Mouse (Mus musculus): ENCODE data around the gene Leo1.

DNA sequence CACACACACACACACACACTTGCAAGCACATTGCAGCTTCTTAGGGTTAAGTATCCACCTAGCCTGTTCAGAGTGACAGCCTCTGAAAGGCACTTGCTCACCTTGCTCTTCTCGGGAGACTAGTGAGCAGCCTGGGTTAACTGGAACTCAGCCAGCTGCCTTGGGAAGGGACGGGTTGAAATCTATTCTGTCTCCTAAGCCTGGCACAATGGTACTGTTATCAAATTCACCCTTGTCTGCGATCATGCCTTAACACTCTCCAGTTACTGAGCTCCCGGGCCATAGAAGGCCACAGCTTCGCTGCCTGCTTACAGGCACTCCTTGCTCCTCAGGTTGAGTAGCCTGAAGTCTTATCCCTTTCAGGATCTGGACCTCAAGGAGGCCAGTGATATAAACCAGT, 40.7 kb upstream of the Leo1 start:
- TF ChIP-seq EP300 (IDR thresholded peaks at IDR 0.05; ENCODE audit: insufficient read depth, low read depth, low read length) (no peak), CTCF (IDR thresholded peaks at IDR 0.05) (no peak), POLR2A (IDR thresholded peaks at IDR 0.05; ENCODE audit: insufficient read depth, low read depth, low read length) (no peak)

Measured in heart, adult 2 months (tissue).